Mouse (Mus musculus): ENCODE data around the gene Man2c1. TPM values are rescaled to one million over a fixed set of nuclear protein-coding genes. Genes with fewer than 3 reads are reported as not detected.

Gene Man2c1
- polyA plus RNA-seq, 1 experiment from 2014 or later = 64.4 TPM

DNA sequence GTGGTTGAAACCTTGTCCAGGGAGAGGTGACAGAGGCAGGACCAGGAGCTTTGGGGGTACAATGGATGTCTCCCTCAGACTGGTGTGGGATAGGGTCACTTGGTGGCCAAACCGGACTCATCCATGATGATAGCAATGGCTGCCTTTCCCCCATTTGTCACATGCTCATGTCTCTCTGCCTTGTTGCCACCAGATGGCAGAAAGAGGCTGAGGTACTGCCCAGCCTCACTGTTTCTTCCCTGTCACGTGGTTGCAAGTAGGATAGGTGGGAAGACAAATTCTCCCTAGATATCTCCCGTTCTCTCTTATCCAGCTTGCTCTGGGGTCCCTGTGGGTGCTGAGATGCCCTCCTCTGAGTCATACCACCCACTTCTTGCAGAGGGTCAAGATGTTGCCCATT is 32.0 kb downstream of the Man2c1 start:
- ATAC-seq (ENCODE audit: low FRiP score, low read depth) = no peak
- H3K27ac ChIP-seq = no peak overlapping the region
- no peak overlapping the region for H3K4me2 ChIP-seq (replicated peaks)
- H3K4me1 ChIP-seq = peaks cover 2% of the 10 kb centered on the region
- H3K36me3 ChIP-seq = no peaks in the 10 kb centered on the region
- 24% methylated on average over 3 of the region's 3 CpGs for WGBS
- no peak overlapping the region for H3K9ac ChIP-seq
- no peaks in the 10 kb centered on the region for H3K9me3 ChIP-seq
- no peaks in the 10 kb centered on the region for H3K27me3 ChIP-seq (replicated peaks)
- H3K4me3 ChIP-seq = no peak overlapping the region

DNA sequence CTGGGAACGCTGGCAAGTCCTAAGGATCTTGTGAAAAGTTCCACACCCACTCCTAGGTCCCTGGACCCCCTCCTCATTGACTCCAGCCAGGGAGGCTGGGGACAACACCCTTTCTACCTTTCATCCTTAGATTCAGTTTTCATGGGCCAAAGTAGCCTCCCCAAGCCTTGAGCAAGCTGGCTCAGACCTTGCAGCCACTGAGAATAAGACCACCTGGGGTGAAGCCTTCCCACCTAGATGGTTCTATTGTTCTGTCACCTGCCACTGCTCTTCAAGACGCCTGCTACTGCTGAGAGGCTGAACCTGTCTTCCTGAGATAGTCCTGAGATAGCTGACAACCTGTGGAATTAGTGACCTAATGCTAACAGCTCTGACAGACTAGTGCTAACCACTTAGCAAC is 32.6 kb downstream of the Man2c1 start:
- Histone ChIP-seq H3K27ac (no peak overlapping the region), H3K36me3 (no peaks in the 10 kb centered on the region), H3K4me1 (no peaks in the 10 kb centered on the region), H3K4me2 (replicated peaks) (no peak overlapping the region), H3K9ac (no peak overlapping the region), H3K4me3 (no peak overlapping the region), H3K27me3 (replicated peaks) (no peaks in the 10 kb centered on the region), H3K9me3 (no peaks in the 10 kb centered on the region)
- no peak for ATAC-seq (ENCODE audit: low FRiP score, low read depth)
- 38% methylated on average over 2 of the region's 2 CpGs for WGBS

DNA sequence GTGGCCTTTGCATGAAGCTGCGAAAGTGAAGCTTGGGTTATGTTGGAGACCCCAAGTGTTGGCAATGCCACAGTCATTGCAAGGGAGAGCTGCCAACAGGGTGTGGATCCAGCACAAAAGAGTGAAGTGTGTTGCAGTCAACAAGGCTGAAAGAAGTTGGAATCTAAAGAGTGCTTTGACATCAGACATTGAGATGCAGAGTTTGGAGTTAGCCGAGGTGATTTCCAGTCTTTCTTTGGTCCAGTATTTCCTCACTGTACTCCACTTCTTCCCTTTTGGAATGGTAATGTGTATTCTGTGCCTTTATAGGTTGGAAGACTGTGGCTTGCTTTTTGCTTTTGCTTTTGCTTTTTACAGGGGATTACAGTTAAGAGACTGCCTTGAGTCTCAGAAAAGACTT is 35.7 kb downstream of the Man2c1 start:
- Histone ChIP-seq H3K27ac (no peak overlapping the region), H3K9ac (no peak overlapping the region), H3K9me3 (no peaks in the 10 kb centered on the region), H3K4me3 (no peak overlapping the region), H3K36me3 (no peaks in the 10 kb centered on the region), H3K27me3 (replicated peaks) (no peaks in the 10 kb centered on the region), H3K4me1 (no peaks in the 10 kb centered on the region), H3K4me2 (replicated peaks) (no peak overlapping the region)
- ATAC-seq (ENCODE audit: low FRiP score, low read depth) = no peak
- 88% methylated on average over 2 of the region's 2 CpGs for WGBS

DNA sequence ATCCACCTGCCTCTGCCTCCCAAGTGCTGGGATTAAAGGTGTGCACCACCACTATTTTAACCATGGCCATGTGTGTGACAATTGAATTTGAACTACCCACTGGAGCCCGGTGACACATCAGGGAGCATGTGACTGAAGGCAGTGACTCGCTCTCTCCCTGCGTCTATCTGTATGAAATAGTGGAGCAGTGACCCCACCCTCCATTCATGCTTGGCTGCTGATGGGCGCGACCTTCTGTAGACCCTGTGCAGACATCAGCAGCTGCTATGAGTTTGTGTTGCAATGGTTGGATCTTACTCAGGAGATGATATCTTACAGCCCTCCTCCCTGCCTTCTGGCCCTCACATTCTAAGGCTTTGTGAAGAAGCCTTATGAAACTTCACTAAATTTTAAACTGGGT is 37.9 kb downstream of the Man2c1 start:
- 86% methylated on average over 5 of the region's 5 CpGs for WGBS
- ATAC-seq (ENCODE audit: low FRiP score, low read depth) = no peak

More for the DNA sequence above, 37.9 kb downstream of the Man2c1 start:
- H3K27ac ChIP-seq = no peak overlapping the region
- H3K9me3 ChIP-seq = no peaks in the 10 kb centered on the region
- no peak overlapping the region for H3K9ac ChIP-seq
- H3K27me3 ChIP-seq (replicated peaks) = no peaks in the 10 kb centered on the region
- H3K4me3 ChIP-seq = no peak overlapping the region
- H3K36me3 ChIP-seq = no peaks in the 10 kb centered on the region
- no peaks in the 10 kb centered on the region for H3K4me1 ChIP-seq
- H3K4me2 ChIP-seq (replicated peaks) = no peak overlapping the region

Other genes starting within 250 kb of the Man2c1 start
- gene Snx33, start 202.3 kb upstream of the Man2c1 start, polyA plus RNA-seq (2016; fragmentation: Nextera tagmentation; extraction: Ambion mirVana) = 5.6 and 6.5 TPM in 2 replicates
- 67.8 and 71.7 TPM in 2 replicates for gene Imp3, start 193.2 kb upstream of the Man2c1 start, polyA plus RNA-seq (2016; fragmentation: Nextera tagmentation; extraction: Ambion mirVana)
- 28.2 and 28.7 TPM in 2 replicates for gene Snupn, start 179.8 kb upstream of the Man2c1 start, polyA plus RNA-seq (2016; fragmentation: Nextera tagmentation; extraction: Ambion mirVana)
- 31.7 and 35.9 TPM in 2 replicates for gene Ptpn9, start 135.8 kb upstream of the Man2c1 start, polyA plus RNA-seq (2016; fragmentation: Nextera tagmentation; extraction: Ambion mirVana)
- gene Sin3a, start 58.6 kb upstream of the Man2c1 start, polyA plus RNA-seq (2016; fragmentation: Nextera tagmentation; extraction: Ambion mirVana) = 33.0 and 33.7 TPM in 2 replicates
- 8.5 and 9.1 TPM in 2 replicates for gene Neil1, start 17.6 kb downstream of the Man2c1 start, polyA plus RNA-seq (2016; fragmentation: Nextera tagmentation; extraction: Ambion mirVana)
- gene Commd4, start 27.6 kb downstream of the Man2c1 start, polyA plus RNA-seq (2016; fragmentation: Nextera tagmentation; extraction: Ambion mirVana) = 133 and 139 TPM in 2 replicates
- 0.08 TPM in 1 of 2 replicates, not detected in the other for gene Trcg1, start 105.9 kb downstream of the Man2c1 start, polyA plus RNA-seq (2016; fragmentation: Nextera tagmentation; extraction: Ambion mirVana)
- gene 1700017B05Rik, start 131.9 kb downstream of the Man2c1 start, polyA plus RNA-seq (2016; fragmentation: Nextera tagmentation; extraction: Ambion mirVana) = 8.8 and 9.1 TPM in 2 replicates